Mouse (Mus musculus) limb, embryonic 11.5 days (tissue): Measurements from ENCODE around the gene Pspn. TPM values are rescaled to one million over a fixed set of nuclear protein-coding genes. Genes with fewer than 3 reads are reported as not detected.
A peak's percentile ranks its signal among the peaks of the same experiment; 100 is the strongest.

ENCODE experiments used
- ATAC-seq: fragments of 200-750 bp; cut with Nextera tagmentation; 2 replicates; pipeline ENCODE4 v1.8.0; 2017; ENCODE audit warnings: low read depth; ENCODE audit not compliant: insufficient number of reproducible peaks, low FRiP score, low TSS enrichment
- DNase-seq: peaks from one replicate; pipeline ENCODE4 v3.0.0-alpha.2; 2015; ENCODE audit warnings: low spot score
- H3K27ac ChIP-seq: fragments of 300-500 bp; sonication (generic); replicated peaks from 2 replicates; pipeline ENCODE4 v1.5.1; 2014; ENCODE audit warnings: low read depth, mild to moderate bottlenecking, low read length
- H3K27me3 ChIP-seq: fragments of 300-500 bp; sonication (generic); 2 replicates; pipeline ENCODE4 v1.6.1; 2014; ENCODE audit warnings: mild to moderate bottlenecking, low read length, mixed read lengths; ENCODE audit not compliant: control insufficient read depth, insufficient read depth
- H3K36me3 ChIP-seq: fragments of 300-500 bp; sonication (generic); 2 replicates; pipeline ENCODE4 v1.6.1; 2014; ENCODE audit warnings: mild to moderate bottlenecking, low read length, moderate library complexity, mixed read lengths; ENCODE audit not compliant: control insufficient read depth, insufficient read depth
- H3K4me1 ChIP-seq: fragments of 300-500 bp; sonication (generic); 2 replicates; pipeline ENCODE4 v1.6.1; 2014; ENCODE audit warnings: low read length, mixed read lengths; ENCODE audit not compliant: control insufficient read depth, insufficient read depth
- H3K4me2 ChIP-seq: fragments of 300-500 bp; sonication (generic); 2 replicates; pipeline ENCODE4 v1.6.1; 2014; ENCODE audit warnings: low read depth, mild to moderate bottlenecking, moderate library complexity; ENCODE audit not compliant: severe bottlenecking
- H3K4me3 ChIP-seq: fragments of 300-500 bp; sonication (generic); 2 replicates; pipeline ENCODE4 v1.5.1; 2014; ENCODE audit warnings: low read depth, low read length
- H3K9ac ChIP-seq: fragments of 300-500 bp; sonication (generic); 2 replicates; pipeline ENCODE4 v1.6.1; 2014; ENCODE audit warnings: mild to moderate bottlenecking, low read length
- H3K9me3 ChIP-seq: fragments of 300-500 bp; sonication (generic); 2 replicates; pipeline ENCODE4 v1.6.1; 2016; ENCODE audit warnings: low read length; ENCODE audit not compliant: control insufficient read depth
- WGBS: fragments of 180-500 bp; shearing (Covaris S2); extraction: QIAGEN DNeasy Blood & Tissue Kit; methylation state at CpG from one replicate; pipeline ENCODE4 v1.1.7; 2014; 5-methylcytosine and 5-hydroxymethylcytosine counted together
- polyA plus RNA-seq: library from polyadenylated mRNA; unstranded; fragments of >200 nt; fragmentation: Nextera tagmentation; extraction: Ambion mirVana; gene quantifications from 2 replicates; pipeline ENCODE4 v1.2.1, GENCODE M21; 2014

Pspn gene
- polyA plus RNA-seq, 1 experiment from 2014 or later, result 0.72 TPM

GRCm38 (mm10) chr17:56989467-56990114 lies 10.2 kb downstream of the Pspn start:
- peak overlapping the region; percentile 58 for H3K9ac ChIP-seq
- WGBS, result 4% methylated on average over 25 of the region's 25 CpGs
- ATAC-seq (peak; percentile 82), DNase-seq (no peak)
- H3K27me3 ChIP-seq, result no peaks in the 10 kb centered on the region
- H3K27ac ChIP-seq, result no peak overlapping the region
- peak overlapping the region; percentile 89 for H3K4me3 ChIP-seq
- H3K9me3 ChIP-seq, result no peaks in the 10 kb centered on the region
- H3K36me3 ChIP-seq, result peaks cover 16% of the 10 kb centered on the region
- H3K4me1 ChIP-seq, result peaks cover 5% of the 10 kb centered on the region
- peak overlapping the region; percentile 77 for H3K4me2 ChIP-seq

DNA sequence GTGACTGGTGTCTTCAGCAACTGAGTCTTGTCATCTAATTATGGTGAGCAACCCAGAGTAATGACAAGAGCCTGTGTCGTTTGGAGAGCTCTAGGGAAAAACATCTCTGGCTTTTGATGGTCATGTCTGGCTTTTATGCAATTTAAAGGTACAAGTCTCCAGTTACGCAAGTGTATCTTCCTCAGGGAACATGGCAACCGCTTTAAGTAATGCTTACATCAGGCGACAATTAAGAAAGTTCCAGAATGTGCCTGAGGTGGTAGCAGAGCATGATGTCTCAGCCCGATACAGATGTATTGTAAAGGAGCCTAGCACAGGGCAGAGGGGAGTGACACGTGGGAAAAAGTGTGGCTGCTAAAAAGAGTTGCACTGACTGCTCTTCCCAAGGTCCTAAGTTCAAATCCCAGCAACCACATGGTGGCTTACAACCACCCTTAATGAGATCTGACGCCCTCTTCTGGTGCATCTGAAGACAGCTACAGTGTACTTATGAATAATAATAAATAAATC lies 10.8 kb downstream of the Pspn start:
- peaks cover 5% of the 10 kb centered on the region for H3K4me1 ChIP-seq
- H3K27ac ChIP-seq, result no peak overlapping the region
- no peaks in the 10 kb centered on the region for H3K27me3 ChIP-seq
- no peaks in the 10 kb centered on the region for H3K9me3 ChIP-seq
- peaks cover 12% of the 10 kb centered on the region for H3K36me3 ChIP-seq
- WGBS, result 77% methylated on average over 7 of the region's 7 CpGs
- peak overlapping the region; percentile 77 for H3K4me2 ChIP-seq
- DNase-seq (no peak), ATAC-seq (no peak)
- no peak overlapping the region for H3K4me3 ChIP-seq
- no peak overlapping the region; the same call in 1 of the 2 replicates for H3K9ac ChIP-seq

- Histone ChIP-seq H3K9me3 (no peaks in the 10 kb centered on the region), H3K36me3 (peaks cover 8% of the 10 kb centered on the region), H3K4me3 (no peak overlapping the region), H3K27ac (no peak overlapping the region), H3K9ac (no peak overlapping the region), H3K4me2 (no peak overlapping the region), H3K4me1 (peaks cover 5% of the 10 kb centered on the region), H3K27me3 (no peaks in the 10 kb centered on the region)
- DNase-seq (no peak), ATAC-seq (no peak)
- WGBS, result 81% methylated on average over 7 of the region's 7 CpGs
Measured at GRCm38 (mm10) chr17:56988441-56988840, 11.4 kb downstream of the Pspn start.

GRCm38 (mm10) chr17:56986105-56986805 lies 13.6 kb downstream of the Pspn start:
- DNase-seq (no peak), ATAC-seq (no peak)
- H3K27ac ChIP-seq, result no peak overlapping the region
- H3K9me3 ChIP-seq, result no peaks in the 10 kb centered on the region
- no peak overlapping the region for H3K4me3 ChIP-seq
- H3K9ac ChIP-seq, result no peak overlapping the region
- no peaks in the 10 kb centered on the region; the same call in 1 of the 2 replicates for H3K36me3 ChIP-seq
- no peaks in the 10 kb centered on the region for H3K27me3 ChIP-seq
- no peak overlapping the region for H3K4me2 ChIP-seq
- peaks cover 5% of the 10 kb centered on the region for H3K4me1 ChIP-seq
- 86% methylated on average over 3 of the region's 3 CpGs for WGBS

- peaks cover under 1% of the 10 kb centered on the region; the same call in 1 of the 2 replicates for H3K4me1 ChIP-seq
- 67% methylated on average over 3 of the region's 3 CpGs for WGBS
- ATAC-seq, result no peak
Measured at GRCm38 (mm10) chr17:56985656-56986055, 14.2 kb downstream of the Pspn start.

DNA sequence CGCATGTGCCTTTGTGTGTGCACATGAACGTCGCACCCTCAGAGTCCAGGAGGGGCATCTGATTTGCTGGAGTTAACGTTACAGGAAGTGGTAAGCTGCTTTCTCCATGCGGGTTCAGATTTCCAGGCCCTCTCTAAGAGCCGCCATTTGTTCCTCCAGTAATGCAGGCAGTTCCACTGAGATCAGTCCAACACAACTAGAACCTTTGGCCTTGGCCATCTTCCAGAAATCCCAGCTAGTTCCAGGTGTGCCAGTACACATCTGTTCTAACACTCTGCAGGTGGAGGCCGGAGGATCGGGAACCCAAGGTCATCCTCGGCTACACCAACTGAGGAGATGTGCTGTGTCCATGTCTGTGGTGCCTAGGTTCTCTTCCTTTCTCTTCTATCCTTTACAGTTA lies 14.9 kb downstream of the Pspn start:
- ATAC-seq, result no peak
- H3K36me3 ChIP-seq, result no peaks in the 10 kb centered on the region; the same call in 1 of the 2 replicates

More at GRCm38 (mm10) chr17:56985656-56986055, 14.2 kb downstream of the Pspn start:
- H3K9me3 ChIP-seq, result no peaks in the 10 kb centered on the region
- no peak for DNase-seq
- H3K4me3 ChIP-seq, result no peak overlapping the region
- no peak overlapping the region for H3K4me2 ChIP-seq
- no peaks in the 10 kb centered on the region; the same call in 1 of the 2 replicates for H3K36me3 ChIP-seq
- no peak overlapping the region for H3K27ac ChIP-seq
- no peaks in the 10 kb centered on the region for H3K27me3 ChIP-seq
- no peak overlapping the region for H3K9ac ChIP-seq

DNA sequence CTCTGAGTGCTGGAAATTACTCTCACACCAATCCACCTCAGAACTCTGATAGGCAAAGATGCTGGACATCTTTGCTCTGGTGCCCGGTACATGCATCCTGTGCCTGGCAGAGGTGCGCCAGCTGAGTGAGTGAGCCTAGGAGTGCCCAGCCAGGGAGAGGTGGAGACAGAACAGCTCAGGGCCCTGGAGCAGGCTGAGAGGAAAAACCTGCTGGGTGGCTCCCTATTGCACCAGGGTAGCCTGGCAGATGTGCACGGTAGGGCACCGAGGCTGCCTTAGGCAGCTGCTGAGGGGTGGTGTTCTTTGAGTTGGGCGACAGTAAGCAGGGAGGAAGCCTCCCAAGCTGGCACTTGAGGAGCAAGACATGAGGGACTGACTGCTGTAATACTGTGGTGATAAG lies 17.8 kb downstream of the Pspn start, which contains the start of gene Acer1:
Gene Acer1, minus strand, starts transcription at position 114 of the 400 bp plus-strand sequence.
- no peak within 1 kb of the TSS for H3K27ac ChIP-seq
- WGBS, result 70% methylated on average over 5 of the region's 5 CpGs
- DNase-seq, result no peak

More for the DNA sequence above, 14.9 kb downstream of the Pspn start:
- Histone ChIP-seq H3K27ac (no peak overlapping the region), H3K4me1 (no peaks in the 10 kb centered on the region), H3K4me3 (no peak overlapping the region), H3K4me2 (no peak overlapping the region), H3K9ac (no peak overlapping the region), H3K9me3 (no peaks in the 10 kb centered on the region), H3K27me3 (no peaks in the 10 kb centered on the region)
- WGBS, result 82% methylated on average over 9 of the region's 9 CpGs
- DNase-seq, result no peak

DNA sequence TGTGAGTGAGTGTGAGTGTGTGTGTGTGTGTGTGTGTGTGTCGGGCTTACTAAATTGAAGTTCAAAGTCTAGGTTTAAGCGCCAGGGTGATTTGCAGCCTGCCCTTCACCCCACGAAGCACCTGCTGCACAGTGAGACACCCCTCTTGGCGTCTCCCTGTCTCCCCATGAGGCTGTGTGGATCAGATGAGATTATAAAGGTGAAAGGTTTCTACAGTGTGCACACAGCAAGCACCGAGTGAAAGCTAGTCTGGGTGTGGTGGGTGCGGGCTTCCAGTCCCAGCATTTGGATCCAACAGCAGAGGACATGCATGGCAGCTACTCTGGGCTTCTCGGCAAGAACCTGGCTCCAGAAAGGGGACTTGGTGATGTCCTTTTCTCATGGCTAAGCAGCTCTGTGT lies 18.8 kb downstream of the Pspn start:
- 74% methylated on average over 7 of the region's 7 CpGs for WGBS
- H3K27me3 ChIP-seq, result no peaks in the 10 kb centered on the region
- no peaks in the 10 kb centered on the region for H3K9me3 ChIP-seq
- H3K36me3 ChIP-seq, result no peaks in the 10 kb centered on the region
- no peaks in the 10 kb centered on the region for H3K4me1 ChIP-seq
- ATAC-seq (no peak), DNase-seq (no peak)
- H3K4me3 ChIP-seq, result no peak overlapping the region
- no peak overlapping the region for H3K4me2 ChIP-seq
- no peak overlapping the region for H3K27ac ChIP-seq
- H3K9ac ChIP-seq, result no peak overlapping the region

More for the DNA sequence above, 17.8 kb downstream of the Pspn start, which contains the start of gene Acer1:
- no peaks in the 10 kb centered on the region for H3K4me1 ChIP-seq
- H3K4me2 ChIP-seq, result no peak within 1 kb of the TSS
- no peaks in the 10 kb centered on the region for H3K9me3 ChIP-seq
- H3K36me3 ChIP-seq, result no peaks in the 10 kb centered on the region
- H3K4me3 ChIP-seq, result no peak within 1 kb of the TSS
- no peak for ATAC-seq
- no peak within 1 kb of the TSS for H3K9ac ChIP-seq
- H3K27me3 ChIP-seq, result no peaks in the 10 kb centered on the region
